Mouse (Mus musculus) T-helper 2 cell (primary cell): Measurements from ENCODE around the gene Prrt3.

Experiments used
- in situ Hi-C: fragments of 300-600 bp; cut with MboI, MseI; formaldehyde crosslinking; loops from one replicate; pipeline ENCODE4 v1.15.1; 2025; ENCODE audit warnings: high pct_unique_total_duplicates

Prrt3 gene

DNA sequence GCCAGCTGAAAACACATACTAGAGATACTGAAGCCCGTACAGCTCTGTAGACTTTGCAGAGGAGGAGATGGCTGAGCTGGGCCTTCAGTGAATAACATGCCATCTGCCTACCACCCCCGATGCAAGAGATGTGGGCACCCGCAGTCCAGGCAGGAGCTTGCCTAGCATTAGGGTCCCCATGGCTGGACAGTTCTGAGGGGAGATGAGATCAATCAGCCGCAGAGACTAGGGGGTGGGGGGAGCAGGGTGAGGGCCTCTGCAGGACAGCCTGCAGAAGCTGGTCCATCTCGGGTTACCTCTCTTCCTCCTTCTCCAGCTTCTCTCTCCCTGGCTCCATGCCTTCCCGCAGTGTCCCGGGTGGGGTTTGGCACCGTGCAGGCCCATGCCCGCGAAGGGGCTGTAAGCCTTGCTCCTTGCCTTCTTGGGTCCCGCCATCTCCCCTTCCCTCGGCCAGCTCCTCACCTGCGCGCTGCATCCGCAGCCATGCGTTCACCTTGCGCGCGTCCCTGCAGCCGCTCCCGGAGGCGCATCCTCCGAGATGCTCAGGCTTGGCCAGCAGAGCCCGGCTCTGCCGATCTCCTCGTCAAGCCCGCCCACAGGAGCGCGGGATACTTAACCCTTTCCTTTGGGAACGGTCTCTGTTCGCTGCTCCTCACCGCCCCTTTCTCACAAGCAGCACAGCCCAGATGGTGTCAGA, at the start of gene Prrt3:
TSS of gene Prrt3 (minus strand) at position 544 of the 697 bp plus-strand sequence.
- in situ Hi-C loops = no loop called here

DNA sequence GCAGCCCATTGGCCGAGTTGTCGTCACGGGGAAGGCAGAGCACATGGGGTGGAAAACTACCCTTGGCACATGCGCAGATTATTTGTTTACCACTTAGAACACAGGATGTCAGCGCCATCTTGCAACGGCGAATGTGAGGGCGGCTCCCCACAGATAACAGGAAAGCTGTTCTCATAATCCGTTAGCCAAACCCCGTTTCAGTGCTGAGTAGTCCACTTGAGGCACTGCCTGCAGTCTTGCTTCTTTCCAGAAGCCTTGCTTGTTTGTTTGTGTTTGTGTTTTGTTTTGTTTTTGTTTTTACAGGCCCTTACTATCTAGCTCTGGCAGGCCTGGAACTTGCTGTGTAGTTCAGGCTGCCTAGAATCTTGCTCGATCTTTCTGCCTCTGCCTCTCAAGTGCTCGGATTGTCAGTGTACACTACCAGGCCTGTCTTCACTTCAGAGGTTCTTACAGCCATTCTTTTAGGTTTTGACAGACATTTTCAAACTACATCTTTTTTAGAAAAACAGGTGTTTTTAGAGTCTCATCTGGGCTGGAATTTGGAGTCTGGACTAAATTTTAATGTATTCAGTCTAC, 42.3 kb upstream of the Prrt3 start:
- in situ Hi-C loops = no loop called here

DNA sequence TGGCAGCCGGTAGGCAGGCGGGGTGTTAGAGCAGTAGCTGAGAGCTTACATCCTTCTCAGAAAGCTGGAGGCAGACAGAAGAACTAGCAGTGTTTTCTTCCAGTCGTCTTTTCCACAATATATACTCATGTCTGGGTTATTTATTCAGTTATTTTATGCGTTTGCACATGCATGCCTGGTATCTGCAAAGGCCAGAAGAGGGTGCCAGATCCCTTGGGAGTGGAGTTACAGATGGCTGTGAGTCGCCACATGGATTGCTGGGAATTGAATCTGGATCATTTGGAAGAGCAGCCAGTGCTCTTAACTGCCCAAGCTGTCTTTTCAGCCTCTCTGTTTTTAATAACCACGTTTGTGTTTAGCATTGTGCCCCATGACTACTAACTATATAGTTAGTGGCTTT, 39.9 kb upstream of the Prrt3 start:
- in situ Hi-C loops = no loop called here

DNA sequence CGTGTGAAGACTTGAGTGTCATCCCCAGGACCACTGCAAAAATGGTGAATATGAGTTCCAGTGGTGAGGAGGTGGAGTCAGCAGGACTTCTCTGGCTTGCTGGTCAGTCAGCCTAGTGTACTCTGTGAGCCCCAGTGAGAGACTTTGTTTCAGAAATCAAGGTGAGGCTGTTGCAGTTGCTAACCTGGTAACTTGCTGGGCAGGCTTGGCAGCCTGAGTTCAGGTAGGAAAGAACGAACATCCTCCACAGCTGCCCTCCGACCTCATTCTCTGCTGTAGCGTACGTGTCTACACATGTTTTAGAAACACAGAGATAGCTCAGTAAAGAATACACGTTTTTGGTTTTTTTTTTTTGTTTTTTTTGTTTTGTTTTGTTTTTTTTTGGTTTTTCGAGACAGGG, 33.2 kb upstream of the Prrt3 start:
- in situ Hi-C loops = no loop called here

DNA sequence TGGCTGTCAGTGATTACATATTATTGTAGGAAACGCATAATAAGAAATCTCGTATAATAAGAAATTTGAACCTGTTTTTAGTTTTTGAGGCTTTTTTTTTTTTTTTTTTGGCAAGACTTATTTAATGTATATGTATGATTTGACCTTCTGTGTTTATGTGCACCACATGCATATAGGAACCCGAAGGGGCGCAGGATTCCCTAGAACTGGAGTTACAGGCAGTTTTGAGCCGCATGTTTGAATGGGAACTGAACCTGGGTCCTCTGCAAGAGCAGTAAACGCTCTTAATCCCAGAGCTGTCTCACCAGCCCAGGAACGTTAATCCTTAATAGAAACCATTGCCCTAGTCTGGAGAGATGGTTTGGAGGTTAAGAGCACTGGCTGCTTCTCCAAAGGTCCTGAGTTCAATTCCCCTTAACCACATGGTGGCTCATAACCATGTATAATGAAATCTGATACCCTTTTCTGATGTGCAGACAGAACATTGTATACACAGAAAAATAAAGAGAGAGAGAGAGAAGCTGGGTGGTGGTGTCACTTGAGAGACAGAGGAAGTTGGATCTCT, 30.2 kb upstream of the Prrt3 start:
- in situ Hi-C loops = no loop called here

DNA sequence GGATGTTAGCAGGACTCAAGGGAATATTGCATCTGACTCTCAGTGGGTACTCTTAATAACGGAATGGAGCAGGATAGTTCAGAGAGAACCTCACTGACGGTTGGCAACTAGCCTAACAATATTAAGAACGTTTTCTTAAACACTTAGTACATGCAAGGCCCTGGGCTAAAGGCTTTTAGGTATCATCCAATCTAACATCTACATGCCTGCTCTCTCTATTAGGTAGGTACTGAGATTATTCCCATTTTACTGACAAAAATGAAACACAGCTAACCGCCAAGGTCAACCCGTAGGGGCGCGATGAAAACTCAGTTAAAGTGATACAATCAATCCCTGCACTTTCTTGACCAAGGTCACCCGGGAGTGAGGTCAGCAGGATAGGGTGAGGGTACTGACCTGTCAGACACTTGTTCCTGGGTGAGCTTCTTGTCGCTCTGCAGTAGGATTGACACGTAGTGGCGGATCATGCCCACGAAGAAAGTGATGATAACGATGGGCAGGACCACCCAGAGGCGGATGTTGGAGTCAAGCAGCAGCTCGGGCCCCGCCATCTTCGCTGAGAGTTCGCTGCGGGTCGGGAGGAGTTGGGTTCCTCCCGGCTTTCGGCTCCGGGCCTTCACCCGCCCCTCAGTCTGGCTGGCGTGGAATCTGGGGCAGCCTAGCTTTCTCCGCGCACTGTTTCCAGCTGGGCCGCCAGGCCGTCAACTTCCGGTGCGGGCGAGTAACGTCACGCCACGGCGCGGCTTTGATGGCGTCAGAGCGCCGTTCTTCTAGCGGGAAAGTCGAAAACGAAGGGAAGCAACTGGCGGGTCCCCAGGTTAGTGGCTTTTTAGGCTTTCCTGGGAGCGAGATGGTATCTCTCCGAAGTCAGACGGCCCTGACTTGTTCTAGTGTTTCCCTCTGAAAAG, 29.5 kb upstream of the Prrt3 start, which contains the start of the genes Emc3 and Fancd2:
TSS of gene Emc3 (minus strand) at position 721 of the 908 bp plus-strand sequence.
TSS of gene Fancd2 (plus strand) at position 751 of the 908 bp plus-strand sequence.
- in situ Hi-C loops = no loop called here

DNA sequence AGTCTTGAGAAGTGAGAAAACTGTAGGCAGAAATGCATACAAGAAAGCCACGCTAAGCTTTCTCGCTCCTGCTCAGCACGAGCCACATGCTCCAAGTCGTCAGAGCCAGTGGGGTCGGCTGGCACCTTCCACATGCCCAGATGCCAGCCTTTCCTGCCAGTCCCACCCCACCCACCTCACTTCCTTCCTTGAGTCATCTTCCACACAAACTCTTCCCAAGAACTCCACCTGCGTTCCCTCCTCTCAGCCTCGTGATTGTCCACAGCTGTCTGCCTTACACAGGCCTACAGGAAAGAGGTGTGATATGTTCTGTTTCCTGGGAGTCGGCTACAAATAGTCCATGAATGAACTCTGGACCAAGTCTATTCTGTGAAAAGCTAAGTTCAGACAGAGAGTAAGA, 21.7 kb upstream of the Prrt3 start:
- in situ Hi-C loops = no loop called here

DNA sequence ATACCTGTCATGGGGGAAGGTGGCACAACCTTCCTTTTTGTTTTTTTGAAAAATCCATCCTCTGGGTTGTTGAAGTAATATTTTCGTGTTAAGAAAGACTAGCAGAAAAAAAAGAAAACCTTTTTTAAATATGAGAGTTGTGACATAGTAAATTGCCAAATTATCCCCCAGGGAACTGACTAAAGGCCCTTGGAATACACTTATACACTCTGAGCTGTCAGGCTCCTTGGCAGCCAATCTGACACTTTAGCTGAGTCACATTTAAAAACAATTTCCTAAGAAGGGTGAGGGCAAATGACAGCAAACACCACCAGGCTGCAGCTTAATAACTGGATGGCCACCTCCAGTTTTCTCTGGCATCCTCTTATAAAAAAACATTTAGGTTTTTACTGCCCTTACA, 20.6 kb upstream of the Prrt3 start:
- in situ Hi-C loops = no loop called here

DNA sequence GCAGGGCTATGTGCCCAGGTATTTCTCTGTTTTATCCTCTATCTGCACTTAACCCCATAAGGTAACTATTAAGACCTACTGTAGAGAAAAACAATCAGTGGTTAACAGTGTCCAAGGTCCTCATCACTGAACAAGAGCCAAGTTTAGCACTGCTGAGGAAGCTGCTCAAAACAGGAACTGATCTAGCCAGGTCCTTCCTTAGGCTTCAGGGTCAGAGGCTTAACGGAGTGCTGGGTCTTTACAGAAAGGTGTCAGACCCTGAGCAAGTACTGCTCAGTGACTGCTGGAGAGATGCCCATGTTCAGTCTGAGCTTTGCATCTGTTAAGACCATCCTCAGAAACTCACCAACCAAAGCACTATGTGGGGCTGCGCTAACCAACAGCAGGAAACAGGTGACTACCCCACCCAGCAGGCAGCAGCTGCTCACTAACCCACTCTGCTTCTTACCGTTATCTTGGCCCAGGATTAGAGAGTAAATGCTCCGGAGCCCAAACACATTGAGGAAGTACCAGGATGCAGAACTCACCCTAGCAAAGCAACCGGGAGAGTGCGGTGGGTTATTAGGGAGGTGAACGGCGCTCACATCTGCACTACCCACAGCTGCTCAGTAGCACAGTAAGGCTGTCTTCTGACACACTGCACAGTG, 15.8 kb upstream of the Prrt3 start:
- in situ Hi-C loops = no loop called here

DNA sequence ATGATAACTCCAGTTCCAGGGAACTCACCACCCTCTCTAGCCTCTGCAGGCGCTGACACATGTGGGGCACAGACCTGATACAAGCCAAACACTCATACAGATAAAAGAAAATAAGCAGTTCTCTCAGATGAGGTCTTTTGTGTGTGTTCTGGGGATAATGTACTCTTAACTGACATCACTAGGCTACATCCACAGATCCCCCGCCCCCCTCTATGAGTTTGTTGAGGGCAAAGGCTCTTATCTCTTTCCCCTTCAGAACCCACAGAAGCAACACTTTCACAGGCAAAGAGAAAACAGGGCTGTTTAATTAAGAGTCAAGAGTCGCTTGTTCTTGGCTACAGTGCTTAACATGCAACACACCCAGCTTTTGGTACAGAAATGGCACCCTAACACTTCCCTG, 12.9 kb upstream of the Prrt3 start:
- in situ Hi-C loops = no loop called here

DNA sequence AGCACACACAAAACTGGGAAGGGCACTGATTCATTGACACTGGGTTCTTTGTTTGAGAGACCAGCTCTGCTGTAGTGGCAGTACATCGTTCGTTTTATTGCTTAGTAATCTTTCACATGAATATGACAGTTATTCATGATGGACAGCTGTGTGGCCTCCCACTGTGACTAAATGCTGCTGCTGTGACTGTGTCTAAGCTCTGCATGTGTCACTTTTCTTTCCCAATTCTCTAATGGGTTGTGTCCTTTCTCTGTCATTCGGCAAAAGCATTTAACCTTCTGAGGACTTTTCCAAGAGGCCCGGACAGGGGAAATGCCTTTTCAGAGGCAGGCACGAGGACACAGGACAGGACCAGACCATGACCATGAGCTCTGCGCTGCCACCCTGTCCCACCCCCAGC, 12.2 kb upstream of the Prrt3 start:
- in situ Hi-C loops = no loop called here

DNA sequence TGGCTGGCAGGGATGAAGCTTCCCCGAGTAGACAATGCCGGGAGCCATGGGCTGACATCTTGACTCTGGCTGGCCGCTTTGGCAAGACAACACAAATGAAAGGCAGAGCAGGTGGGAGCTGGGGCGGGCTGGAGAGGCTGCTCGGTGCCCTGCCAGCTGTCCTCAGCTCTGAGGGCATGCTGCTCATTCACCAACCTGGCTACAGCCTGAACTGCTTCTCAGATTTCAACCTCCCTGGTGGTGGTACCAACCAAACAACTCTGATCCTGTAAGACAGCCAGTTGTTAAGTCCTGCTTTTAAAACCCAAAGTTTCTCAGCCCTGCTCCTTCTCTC, 7.2 kb upstream of the Prrt3 start:
- in situ Hi-C loops = no loop called here

DNA sequence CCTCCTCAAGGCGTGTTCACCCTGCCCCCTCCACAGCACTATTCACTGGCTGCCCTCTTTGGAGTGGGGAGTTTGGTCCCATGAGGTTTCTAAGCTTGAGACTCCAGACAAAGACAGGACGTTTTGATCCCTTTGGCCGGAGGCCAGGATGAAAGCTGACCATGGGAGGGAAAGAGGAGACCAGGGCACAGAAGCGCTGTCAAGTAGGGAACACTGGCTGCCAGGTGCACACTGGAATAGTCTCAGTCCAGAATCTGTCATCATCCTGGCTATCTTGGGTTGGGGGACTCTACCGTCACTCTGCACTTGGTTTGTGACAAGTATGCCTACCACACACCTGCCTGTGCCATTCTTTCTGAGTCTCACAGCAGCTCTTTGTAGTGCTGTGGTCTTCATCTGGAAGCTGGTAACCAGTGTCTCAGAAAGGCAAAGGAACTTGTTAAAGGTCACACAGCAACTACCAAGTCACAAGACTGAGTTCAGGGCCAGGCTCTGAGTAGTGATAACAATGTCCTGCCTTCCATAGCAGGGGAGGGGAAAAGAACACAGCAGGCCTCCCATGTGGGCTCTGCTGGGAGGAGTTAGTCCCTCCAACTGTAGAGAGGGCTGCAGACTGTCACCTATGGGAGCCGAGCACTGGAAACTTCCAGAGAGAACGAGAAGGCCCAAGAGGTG, 6.7 kb upstream of the Prrt3 start:
- in situ Hi-C loops = no loop called here

DNA sequence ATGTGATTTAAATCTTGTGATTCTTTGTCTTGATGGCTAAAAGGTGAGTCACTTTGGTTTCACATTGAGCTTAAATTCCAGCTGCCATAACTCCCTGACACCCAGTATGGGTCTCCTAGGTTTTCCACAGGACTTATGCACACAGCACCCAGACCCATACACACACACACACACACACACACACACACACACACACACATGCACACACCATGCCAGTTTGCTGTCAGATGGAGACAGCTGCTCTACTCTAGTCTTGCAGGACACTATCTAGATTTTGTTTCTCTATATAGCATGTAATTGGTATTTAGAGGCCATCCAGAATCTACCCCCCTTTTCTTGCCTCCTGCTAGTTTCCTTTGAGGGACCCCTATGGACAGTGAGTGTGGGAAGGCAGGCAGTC, 5.4 kb upstream of the Prrt3 start:
- in situ Hi-C loops = no loop called here

DNA sequence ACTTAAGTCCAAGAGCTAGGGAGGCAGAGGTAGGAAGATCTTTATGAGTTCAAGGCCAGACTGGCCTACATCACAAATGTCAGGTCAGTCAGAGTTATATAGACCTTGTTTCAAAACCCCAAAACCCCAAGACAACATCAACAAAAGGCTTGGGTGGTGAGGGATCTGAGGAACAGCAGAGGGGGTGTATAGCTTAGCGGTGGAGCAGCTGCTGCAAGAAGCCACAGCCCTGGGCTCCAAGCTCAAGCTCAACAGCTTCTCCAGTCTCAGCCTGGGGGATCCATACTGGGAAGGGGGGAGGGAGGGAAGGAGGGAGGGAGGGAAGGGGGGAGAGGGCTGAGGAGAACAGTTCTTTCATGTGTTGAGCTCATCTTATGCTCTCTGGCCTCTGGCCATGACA, 4.0 kb upstream of the Prrt3 start:
- in situ Hi-C loops = no loop called here

DNA sequence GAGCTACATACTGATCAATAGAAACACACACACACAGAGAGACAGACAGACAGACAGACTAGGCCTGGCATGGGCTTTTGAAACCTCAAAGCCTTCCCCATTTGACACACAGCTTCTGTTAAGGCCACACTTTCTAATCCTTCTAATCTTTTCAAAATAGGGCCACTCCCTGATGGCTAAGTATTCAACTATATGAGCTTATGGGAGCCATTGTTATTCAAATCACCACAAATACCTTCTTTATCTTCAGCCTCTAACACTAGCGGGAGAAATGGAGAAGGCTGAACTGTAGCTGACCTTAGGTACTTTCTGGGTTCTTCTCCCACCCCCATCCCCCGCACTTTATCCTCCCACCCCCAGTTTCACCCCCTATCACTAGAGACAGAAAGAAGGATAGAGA, 1.1 kb upstream of the Prrt3 start:
- in situ Hi-C loops = no loop called here

DNA sequence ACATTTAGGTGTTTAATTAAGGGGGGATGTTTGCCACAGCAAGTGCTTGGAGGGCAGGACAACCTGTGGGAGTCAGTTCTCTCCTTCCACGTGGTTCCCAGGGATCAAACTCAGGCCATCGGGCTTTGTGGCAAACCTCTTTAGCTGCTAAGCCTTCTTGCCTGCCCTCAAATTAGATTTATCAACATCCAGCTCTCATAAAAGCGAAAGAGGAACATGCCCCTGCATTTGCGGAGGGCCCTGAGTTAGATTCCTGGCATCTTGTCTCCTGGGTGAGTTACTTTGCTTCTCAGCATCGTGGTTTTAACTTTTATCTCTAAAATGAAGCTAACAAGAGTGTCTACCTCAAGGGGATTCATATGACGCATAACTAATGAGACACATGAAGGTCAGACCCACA, 2.4 kb downstream of the Prrt3 start:
- in situ Hi-C loops = no loop called here

DNA sequence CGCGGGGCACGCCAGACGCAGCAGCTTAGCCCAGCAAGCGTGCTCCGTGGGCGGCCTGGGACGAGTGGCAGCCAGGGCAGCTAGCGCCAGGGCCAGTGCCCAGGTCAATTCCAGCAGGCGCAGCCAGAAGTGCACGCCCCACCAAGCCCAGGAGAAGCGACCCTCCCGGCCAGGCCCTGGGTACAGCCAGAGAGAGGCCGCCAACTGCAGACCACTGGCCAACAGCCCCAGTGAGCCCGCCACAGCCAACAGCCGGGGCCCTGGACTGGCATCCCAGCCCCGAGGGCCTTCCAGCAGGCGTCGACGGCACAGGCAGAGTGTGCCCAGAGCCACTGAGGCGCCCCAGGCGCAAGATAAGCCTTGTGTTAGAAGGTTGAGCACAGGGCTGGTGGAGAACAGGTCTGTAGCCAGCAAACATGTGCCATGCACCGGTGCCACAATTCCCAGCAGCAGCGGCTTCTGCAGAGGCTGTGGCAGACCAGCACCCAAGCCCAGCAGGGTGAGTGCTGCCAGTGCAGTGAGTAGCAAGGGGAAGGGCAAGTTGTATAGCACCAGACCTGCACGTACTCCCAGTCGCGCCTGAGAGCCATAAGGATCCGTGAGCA, 6.6 kb downstream of the Prrt3 start:
- in situ Hi-C loops = no loop called here

DNA sequence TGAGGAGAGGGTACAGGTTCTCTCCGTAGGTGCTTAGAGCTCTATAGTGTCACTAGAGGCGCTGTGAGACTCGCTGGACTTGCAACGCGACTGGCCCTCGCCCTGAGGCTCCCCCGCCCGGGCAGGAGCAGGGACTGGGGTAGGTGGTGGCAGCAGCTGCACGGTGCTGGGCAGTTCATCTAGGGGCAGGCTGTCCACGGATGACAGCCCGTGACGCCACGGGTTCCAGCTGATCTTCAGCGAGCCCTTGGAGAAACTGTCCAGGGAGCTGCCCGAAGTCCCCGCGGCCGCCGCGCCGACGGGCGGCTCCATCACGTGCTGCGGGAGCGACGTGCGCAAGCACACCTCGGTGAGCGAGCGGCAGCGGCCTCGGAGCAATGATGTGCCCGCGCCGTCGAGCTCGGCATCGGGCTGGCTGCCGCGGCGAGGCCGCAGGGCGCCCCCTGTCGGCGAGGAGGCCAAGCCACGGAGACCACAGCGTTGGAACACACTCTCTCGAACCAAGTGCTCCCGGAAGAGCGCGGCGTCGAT, 7.4 kb downstream of the Prrt3 start:
- in situ Hi-C loops = no loop called here

DNA sequence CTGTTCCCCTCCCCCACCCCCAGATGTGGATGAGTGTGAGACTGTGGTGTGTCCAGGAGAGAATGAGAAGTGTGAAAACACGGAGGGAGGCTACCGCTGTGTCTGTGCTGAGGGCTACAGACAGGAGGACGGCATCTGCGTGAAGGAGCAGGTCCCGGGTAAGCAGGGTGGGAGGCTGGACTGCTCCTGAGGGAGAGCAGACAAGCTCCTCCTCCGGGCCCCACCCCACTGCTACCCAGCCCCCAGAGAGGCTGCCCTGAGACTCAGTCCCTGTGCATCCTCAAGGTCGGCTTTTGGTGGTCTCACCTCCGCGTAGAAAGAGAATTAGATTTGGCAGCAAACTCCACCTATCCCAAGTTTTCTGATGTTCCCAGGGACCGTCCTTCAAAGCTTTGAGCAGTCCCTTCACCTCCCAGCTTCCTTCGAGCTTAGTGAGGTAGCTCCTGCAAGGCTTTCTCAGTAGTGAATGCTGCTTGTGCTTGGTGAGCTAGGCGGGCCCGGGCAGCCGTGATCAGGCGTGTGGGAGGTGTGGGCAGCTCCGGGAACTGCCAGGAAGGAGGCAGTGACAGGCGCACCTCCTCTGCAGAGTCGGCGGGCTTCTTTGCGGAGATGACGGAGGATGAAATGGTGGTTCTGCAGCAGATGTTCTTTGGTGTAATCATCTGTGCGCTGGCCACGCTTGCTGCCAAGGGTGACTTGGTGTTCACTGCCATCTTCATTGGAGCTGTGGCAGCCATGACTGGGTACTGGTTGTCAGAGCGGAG, 9.4 kb downstream of the Prrt3 start:
- in situ Hi-C loops = no loop called here
